Mouse (Mus musculus): ENCODE data around the gene Ttyh2.
"Not testable (repeated sequence)": the region's sequence is repeated elsewhere in the genome, so short reads cannot be mapped to it uniquely, and the experiment has no call there.

Gene Ttyh2

DNA sequence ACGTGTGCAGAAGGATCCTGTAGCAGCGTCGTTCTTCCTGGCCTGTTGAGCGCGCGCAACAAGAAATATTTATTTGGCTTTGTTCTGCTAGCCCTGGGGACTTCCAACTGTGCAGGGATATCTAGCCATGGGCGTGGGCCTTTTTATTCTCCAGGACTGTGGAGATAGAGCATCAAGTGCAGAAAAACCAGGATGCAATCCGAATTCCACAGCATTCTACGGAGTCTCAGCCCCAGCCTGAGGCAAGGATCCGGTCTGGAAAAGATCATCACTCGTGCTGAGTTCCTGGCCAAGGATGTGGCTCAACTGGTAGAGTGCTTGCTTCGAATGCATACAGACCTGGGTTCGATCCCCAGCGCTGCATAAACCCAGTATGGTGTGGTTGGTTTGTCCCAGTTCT is 13.1 kb upstream of the Ttyh2 start:
- DNase-seq (ENCODE audit: low spot score in 2 of 2): no peak

DNA sequence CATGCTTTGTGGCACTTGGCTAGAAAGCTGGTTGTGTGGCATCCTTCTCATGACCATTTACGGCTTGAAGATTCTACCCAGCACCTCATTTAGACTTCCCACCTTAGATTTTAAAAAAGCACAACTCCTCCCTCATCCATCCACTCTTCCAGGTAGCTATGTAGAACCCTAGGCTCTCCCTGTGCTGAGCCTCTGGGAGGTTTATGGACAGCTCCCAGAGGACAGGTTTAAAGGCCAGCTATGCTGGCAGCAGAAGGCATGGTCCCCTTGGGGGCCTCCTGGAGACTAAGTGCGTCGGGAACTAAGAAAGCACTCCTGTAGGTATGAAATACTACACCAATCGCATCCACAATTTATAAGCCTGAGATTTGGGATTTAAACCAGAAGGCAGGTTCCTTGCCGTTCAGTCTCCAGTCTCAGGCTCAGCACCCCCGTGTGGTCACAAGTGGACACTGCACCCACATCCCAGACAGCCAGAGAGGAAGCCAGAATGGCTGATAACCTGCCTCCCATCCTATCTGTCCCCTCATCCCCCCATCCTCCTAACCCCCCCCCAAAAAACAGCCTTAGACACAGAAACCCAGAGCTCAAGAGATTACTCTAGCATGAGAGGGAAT is 12.4 kb upstream of the Ttyh2 start:
- peak in 1 of 2 experiments; percentile 46 for DNase-seq (ENCODE audit: low spot score in 2 of 2)

DNA sequence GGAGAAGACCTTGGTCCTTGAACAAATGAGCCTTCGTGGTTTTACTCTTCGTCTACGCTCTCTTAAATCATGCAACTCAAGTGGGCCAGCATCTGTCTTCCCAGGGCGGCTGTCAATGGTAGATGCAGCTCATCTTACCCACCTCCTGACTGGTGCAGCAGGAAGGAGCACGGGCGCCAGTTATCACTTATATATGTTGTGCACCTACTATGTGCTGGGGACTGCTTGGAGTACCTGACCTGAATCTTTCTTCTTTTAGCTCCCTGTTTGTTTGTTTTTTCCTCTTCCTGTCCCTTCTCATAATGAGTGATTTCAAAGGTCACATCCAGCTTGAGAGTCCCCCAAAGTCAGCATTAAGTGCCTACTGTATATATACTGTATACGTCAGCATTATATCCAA is 11.1 kb upstream of the Ttyh2 start:
- DNase-seq (ENCODE audit: low spot score in 2 of 2): no peak

DNA sequence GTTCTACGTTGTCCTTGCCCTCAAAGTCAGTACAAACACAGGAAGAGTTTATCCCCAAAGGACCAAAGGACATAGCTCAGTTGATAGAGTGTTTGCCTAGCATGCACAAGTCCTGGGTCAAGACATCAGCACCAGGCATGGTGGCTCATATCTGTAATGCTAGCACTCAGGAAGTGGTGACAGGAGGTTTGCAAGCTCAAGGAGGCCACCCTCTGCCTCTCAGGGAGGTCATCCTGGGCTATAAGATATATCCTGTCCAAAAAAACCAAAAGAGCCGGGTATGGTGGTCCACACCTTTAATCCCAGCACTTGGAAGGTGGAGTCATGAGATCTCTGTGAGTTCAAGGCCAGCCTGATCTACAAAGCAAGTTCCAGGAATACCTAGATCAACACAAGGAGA is 9.8 kb upstream of the Ttyh2 start:
- DNase-seq (ENCODE audit: low spot score in 2 of 2): no peak

DNA sequence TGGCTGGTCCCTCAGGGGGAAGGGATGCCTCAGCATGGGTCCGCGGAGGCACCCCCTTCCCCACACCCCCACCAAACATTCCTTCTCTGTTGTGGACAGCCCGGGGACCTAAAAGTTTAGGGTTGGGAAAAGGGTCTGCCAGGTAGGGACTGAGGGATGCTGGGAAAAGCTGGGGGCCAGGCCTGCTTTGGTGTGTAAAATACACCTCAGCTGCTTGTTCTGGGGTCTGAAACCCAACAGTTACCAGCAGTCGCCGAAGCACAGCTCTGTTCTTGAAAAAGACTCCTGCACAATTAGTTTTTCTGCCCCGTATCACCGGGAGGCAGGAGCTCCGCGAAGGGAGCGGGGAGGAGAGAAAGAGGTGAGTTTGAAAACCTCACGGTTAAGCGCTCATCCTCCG is 8.4 kb upstream of the Ttyh2 start:
- no peak for DNase-seq (ENCODE audit: low spot score in 2 of 2)

DNA sequence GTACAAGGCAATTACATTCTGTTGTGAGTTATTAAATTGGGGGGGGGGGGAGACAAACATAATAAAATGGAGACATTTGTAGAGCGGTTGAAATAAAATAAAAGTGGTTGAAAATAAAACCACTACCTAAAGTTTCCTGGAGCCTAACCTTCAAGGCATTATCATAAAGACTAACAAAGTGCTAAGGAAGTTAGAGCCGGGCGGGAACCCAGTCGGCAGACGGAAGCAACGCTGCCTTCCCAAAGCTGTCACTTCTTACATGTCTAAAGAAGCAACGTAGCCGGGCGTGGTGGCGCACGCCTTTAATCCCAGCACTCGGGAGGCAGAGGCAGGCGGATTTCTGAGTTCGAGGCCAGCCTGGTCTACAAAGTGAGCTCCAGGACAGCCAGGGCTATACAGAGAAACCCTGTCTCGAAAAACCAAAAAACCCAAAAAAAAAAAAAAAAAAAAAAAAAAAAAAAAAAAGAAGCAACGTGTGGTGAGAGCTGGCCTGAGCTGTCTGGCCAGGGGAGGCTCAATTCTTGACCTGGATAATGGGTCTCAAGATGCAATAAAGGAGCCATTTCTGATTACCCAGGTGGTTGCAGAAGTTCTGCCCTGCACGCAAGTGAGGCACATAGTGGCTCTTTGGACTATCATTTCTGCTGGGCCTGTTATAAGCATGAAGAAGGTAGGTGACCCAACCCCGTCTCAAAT is 7.8 kb upstream of the Ttyh2 start:
- DNase-seq (ENCODE audit: low spot score in 2 of 2): no peak

DNA sequence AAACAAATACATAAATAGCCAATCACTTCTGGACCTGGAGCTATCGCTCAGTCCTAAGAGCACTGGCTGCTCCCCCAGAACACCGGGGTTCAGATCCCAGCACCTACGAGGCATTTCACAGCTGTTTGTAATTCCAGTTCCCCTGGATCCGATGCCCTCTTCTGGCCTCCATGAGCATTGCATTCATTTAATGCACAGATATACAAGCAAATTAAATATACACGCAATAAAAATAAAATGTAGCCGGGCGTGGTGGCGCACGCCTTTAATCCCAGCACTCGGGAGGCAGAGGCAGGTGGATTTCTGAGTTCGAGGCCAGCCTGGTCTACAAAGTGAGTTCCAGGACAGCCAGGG is 7.3 kb upstream of the Ttyh2 start:
- not testable (repeated sequence) for DNase-seq (ENCODE audit: low spot score in 2 of 2)

DNA sequence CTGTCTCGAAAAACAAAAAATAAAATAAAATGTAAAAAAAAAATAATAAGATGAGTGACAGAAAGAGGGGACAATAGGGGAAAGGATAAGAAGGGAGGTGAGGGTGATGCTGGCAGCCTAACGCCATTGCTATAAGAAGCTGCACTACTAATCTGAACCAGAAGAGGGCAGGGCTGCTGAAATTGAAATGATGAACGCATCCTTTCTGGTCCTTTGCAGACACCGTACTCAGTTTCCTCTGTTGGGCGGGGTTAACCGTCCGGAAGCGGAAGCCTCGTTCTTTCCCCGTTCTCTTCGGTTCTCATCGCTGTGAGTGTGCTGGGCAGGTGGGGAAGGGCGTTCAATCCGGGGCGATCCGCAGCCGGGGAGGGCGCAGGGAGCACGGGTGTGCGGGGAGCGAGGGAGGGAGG is 6.9 kb upstream of the Ttyh2 start, which contains the start of gene Rpl38:
Rpl38 (plus strand) TSS at position 224 of the 410 bp plus-strand sequence.
- DNase-seq (ENCODE audit: low spot score in 2 of 2): peak; percentile 88 to 93

DNA sequence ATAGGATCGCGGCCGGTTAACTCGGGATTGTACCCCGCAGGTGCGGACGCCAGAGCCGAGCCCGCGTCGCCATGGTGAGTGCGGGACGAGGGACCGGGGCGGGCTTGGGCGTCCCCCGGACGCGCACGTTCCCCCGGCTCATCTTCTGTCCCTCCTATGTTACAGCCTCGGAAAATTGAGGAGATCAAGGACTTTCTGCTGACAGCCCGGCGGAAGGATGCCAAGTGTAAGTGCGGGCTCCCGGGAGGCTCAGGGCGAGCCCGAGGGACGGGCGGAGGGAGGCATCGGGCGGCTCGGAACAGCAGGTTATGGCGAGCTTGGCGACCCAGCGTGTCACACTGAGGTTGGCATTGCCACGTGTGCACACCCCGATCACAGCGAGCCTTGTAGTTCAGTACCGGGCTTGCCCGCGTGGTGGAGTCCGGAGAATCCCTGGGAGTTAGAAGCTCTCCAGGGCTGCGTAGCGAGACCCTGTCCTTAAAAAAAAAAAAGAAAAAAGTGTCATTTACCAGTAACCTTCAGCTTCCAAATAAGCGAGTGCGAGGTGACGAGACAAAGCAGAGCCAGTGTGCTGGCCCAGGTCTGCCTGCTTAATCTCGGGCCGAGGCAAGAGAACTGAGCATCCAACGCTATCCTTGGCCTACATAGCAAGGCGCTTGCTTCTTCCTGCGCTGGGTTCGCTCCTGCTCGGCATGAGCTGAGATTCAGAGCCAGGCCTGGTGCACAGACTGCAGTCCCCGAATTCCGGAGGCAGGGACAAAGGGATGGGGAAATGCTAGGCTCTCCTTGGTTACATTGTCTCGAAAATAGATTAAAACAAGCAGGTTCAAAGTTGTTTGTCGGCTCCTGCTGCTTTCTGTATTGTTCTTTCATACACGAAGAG is 6.2 kb upstream of the Ttyh2 start:
- DNase-seq (ENCODE audit: low spot score in 2 of 2): peak; percentile 72 to 73

DNA sequence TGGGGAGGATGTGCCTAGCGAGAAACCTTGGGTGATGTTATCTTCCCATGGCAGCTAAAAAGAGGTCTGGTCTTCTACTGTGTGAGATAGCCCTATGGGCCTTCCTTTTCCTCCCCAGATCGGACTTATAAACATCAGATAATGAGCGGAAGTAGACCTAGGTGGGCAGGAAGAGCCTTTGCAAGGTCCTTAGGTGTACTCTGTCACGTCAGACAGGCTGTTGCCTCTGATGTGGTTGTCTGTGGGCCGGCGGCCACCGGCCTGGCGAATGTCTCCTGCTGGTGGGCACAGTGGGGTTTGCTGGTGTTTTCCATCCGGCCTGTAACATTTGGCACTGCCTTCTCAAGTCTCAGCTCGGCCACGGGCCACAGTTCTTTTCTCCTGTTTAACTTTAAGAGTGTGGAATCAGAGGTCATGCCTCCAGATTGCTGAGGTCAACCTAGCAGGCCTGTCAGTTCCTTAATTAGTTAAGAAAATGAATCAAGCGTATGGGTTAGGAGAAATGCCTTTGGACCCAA is 5.5 kb upstream of the Ttyh2 start:
- DNase-seq (ENCODE audit: low spot score in 2 of 2): no peak

DNA sequence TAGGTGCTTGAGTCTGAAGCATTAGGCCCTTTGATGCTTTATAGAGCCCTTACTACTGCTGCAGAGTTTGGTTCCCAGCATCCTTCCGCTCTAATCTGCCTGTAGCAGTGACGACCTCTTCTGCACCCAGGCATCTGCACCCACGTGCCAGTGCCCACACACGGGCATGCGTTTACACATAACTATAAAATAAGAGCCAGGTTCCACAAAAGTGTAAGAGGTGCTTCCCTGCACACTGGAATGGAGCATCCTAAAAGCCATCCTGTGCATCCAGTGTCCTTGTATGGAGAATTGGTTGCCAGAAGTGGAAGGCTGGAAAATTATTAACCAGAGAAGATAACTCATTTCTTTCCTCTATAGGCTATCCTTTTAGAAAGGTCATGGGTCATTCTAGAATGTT is 4.1 kb upstream of the Ttyh2 start:
- no peak for DNase-seq (ENCODE audit: low spot score in 2 of 2)

DNA sequence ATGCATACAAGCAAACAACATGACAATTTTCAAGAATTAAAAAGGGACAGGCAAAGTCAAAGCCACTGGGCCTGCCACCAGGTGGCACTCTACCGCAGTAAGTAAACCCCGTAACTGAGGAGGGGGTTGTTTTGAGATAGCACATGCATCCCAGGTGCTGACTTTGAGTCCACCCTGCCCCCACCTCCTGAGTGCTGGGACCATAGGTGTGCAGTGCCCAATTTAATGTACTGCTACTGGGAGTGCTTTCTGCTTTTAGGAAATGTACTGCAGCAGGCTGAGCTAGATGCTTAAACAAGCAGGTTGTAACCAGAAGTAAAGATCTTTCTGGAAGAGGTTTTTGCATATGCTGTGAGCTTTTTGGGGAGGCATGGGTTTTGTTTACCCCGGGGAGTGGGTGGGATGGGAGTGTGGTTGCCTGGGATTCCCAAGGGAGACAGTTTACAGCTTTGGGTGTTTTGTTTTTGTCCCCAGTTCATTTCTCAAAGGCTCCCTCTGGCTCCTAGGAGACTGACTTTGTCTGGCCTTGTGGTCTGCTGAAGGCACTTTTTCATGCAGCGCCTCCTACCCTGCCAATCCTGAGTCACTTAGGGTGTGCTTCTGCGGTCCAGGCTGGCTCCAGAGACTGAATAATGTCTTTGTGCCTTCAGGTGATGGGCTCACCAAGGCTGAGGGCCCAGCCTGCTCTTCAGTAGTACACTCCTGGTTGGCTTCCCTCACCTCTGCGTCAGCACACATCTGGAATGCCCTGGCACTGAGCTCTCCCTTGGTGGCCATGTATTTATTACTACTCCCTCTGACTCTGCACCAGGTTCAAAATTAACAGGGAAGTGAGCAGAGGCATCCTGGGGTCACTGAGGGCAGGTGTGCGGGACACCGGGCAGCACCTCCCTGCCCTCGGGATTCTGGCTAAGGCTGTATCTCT is 2.2 kb upstream of the Ttyh2 start:
- no peak for DNase-seq (ENCODE audit: low spot score in 2 of 2)

DNA sequence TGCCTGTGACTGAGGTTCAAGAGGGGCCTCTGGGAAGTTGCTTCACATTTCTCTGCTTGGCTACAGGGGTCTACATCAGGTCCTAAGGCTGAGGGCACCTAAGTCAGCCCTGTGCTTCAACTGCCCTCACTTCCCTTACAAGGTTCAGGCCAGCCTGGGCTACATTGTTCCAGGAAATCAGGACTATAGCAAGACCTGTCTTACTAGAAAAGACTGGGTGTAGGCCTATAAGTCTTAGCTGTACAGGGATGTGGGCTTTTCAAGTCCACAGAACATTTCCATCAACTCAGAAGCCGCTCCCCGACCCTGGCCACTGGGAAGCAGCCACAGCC is 1.5 kb upstream of the Ttyh2 start:
- DNase-seq (ENCODE audit: low spot score in 2 of 2): no peak

DNA sequence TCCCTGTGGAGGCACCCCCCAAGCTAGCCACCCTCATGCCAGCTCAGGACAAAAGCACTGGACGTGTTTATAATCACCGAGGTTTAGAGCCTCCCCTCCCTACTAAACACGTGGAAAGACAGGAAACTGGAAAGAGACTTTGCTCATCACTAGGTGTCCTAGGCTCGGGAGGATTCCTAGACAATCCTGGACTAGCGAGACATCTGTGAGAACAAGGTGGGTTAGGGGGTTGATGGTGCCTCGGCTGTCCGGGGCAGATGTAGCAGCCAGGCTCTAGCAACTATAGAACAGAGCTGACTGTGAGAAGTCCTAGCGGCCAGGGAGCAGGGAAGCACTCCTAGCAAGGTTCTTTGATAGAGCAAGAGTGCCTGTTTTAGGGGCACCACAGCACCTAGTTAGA is 1.1 kb upstream of the Ttyh2 start:
- DNase-seq (ENCODE audit: low spot score in 2 of 2): no peak

DNA sequence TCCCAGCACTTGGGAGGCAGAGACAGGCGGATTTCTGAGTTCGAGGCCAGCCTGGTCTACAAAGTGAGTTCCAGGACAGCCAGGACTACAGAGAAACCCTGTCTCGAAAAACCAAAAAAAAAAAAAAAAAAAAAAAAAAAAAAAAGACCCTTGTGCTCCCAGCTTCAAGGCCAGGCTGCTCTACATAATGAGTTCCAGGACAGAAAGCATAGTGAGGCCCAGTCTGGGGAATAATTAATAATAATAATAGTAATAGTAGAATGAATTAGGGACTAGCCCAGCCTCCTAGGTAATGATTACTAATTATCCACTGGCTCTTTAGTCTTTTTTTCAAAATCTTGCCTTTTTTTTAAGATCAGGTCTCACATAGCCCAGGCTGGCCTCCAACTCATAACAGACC is 435 bp upstream of the Ttyh2 start:
- DNase-seq (ENCODE audit: low spot score in 2 of 2): not testable (repeated sequence)

DNA sequence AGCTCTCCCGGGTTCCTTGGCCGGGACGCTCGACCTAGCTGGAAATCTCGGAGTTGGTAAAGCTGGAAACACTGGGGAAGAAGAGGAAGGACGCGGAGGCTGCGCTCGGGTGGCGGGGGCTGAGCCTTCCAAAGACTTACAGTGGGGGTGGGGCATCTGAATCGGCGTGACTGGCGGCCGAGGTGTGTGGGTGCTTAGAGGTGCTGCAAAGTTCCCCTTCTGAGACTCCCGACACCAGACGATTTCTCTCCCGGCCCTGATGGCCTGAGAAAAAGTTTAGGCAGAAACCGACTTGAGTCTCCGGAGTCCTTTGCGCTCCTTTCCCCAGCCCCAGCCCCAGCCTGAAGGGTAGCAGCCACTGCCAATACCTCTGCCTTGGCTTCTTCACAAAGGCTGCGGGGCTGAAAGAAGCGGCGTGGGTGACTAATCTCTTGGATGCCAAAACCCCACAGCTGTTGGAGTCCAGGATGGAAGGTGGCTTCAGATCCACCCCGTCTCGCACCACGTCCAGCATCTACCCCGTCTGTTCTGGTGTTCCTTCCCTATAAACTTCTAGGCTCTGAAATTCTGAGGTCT is 683 bp downstream of the Ttyh2 start:
- DNase-seq (ENCODE audit: low spot score in 2 of 2): no peak

DNA sequence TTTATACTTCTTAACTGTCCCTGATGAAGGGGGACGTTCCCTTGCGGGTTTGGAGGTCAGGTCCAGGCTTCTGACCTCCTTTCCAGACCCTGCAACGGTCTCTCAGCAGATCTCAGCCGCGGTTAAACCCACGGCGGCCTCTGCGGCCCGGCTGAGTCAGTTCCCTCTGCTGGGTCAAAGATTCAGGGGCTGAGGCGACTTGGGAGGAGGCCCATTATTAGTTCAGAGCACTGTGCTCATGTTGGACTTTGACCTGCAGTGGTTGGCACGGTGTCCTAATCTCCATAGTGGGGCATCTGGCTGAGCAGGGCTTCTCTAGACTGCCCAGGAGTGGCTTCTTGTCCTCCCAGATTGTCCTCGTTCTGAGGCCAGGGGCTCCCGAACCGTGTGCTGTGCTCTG is 1.2 kb downstream of the Ttyh2 start:
- no peak for DNase-seq (ENCODE audit: low spot score in 2 of 2)

DNA sequence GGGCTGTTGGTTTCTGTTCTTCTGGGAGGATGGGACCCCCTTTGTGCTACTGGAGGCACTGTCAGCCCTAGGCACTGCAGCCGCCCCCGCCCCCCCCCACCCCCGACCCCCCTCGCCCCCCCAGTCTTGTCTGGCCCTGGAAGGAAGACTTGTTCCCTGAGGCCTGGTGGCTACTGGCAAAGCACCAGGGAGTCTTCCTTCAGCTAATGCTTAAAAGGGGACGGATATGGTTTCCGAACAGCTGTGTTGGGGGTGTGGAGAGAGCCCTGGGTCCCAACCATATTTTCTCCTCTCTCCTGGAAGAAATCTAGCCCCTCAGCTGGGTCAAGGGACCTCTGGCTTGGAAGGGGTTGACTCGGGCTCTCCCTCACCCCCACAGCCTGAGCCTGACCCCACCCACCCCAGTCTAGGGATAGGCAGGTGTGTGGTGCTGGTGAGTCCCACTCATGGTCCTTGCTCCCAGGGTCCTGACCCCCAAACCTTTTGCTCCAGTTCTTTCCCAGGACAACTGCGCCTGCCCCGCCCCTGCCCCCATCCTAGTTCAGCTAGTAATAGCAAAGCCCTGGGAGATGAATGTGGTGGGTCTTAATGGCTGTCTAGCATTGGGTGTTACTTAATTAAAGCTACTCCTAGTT is 1.8 kb downstream of the Ttyh2 start:
- DNase-seq (ENCODE audit: low spot score in 2 of 2): no peak

DNA sequence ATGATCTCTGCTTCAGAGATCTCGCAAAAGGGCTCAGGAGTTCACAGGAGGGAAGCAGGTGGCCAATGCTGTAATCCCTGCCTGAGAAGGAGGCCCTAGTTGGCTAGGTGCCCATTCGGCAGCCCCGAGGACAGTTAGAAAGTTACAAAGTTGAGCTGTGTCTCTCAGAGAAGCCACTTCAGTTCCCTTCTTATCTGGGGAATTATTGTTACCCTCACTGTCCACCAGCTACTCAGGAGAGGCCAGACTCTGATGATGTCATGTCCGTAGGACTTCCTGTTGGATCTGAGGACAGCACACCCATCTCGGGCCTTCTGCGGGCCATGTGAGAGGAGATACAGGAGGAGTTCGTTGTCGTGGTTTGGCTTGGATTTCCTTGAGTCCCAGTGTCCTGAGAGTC is 4.4 kb downstream of the Ttyh2 start:
- DNase-seq (ENCODE audit: low spot score in 2 of 2): no peak

DNA sequence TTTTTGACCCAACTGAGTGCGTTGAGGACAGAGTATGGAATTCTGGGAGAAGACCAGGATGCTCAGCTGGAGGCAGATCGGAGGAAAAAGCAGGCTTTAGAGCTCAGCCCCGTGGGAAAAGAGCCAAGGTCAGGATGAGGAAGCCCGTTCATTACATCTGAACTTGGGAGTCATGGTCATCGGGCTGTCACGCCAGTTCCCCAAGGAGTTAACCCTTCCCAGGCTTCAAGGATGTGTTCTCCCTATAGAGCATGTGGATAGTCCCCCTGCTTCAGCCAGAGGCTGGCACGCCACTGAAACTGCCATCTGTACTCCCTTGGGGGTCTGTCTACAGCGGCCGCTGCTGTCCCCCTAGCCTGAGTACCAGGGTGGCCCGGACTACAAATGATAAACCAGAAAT is 5.1 kb downstream of the Ttyh2 start:
- no peak for DNase-seq (ENCODE audit: low spot score in 2 of 2)

DNA sequence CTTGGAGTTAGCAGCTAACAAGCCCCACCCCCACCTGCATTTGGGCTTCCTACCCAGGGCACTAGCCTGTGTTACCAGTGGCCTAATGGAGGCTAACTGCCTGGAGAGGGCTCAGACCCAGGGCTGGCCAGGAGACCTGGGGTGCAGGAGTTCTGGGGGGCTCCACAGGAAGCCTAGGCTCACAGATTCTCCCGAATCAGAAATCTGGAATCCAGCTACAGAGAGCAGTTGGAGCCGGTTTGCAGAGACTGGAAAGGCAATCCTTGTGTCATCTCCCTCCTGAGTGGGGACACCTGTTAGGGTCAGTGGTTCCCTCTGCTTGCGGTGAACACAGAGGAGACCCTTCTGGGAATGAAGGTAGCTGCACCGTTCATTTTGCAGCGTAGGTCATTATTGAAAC is 5.8 kb downstream of the Ttyh2 start:
- DNase-seq (ENCODE audit: low spot score in 2 of 2): no peak
